Mouse (Mus musculus) retina, adult 2 months (tissue): ENCODE measurements around the gene Myo9b.
"Not testable (repeated sequence)": the region's sequence is repeated elsewhere in the genome, so short reads cannot be mapped to it uniquely, and the experiment has no call there.

Experiments
- DNase-seq: peaks from one replicate; pipeline ENCODE4 v3.0.0-alpha.2; 2012; ENCODE audit warnings: low read depth, low spot score

Gene Myo9b

DNA sequence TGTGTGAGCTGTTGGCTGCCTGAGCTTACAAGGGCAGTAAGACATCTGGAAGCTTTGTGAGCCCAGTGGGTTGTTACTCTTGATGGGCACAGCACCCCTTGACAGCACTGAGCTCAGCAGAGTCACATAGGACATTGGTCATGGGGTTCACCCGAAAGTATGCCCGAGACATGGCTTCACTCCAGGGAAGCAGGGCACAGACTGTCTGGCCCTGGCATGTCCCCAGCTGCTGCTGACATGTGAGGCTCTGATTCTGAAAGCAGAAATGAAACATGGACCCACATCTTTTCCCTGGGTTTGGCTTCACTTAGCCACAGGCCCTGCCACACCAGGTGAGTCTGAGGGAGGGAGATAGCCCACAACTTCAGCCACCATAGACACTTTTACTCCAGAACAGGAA, 24.3 kb downstream of the Myo9b start:
- DNase-seq: no peak

DNA sequence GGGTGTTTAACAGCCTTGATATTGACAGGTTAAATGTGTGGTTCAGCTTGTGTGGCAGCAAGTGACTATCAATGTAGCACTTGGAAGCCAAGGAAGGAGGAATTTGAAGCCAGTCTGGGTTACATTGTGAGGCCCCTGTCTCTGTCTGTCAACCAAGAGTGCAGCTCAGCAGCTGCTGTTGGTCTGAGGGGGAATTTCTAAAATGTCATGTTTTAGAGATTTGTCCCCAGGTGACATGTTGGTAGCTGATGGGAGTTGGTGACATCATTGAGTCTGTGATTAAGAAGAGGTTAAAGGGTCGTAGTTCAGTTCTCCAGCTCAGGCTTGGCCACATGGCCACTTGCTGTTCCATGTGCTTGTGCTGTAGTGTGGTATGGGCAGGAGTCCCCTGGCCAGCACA, 24.9 kb downstream of the Myo9b start:
- DNase-seq: no peak

DNA sequence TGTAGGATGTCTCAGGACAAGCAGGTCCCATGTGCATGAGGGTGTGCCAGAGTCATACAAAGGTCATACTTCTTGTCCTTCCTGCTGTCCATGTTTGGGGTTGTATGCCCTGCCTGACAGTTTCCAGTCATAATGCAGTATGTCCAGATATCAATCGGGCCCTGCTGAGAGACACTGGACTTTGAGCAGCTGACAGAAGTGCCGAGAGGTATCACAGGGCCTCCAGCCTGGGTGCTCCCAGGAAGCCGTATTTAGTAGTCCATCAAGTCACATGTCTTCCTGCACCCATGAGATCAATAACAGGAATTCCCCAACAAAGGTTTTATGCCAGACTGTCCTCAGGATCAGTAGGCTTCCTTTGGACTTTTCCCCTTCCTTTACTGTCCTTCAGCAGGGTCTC, 27.2 kb downstream of the Myo9b start:
- DNase-seq: no peak

DNA sequence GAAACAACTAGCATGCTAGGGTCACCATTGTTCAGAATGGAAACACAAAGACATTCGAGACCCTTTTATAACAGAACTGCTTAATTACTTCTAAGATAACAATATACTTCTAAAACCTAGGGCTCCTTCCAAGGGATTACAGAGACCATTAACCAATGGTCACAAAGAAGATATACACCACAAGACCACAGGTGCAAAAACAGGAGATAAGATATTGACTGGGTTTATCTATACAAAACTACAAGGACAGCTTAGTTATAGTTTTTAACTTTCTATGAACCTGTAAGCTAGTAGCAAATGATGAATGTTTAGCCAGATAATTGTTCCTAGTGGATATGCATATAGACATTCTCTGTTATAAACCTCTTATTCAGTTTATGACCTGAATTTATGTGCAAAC, 30.3 kb downstream of the Myo9b start:
- no peak for DNase-seq

DNA sequence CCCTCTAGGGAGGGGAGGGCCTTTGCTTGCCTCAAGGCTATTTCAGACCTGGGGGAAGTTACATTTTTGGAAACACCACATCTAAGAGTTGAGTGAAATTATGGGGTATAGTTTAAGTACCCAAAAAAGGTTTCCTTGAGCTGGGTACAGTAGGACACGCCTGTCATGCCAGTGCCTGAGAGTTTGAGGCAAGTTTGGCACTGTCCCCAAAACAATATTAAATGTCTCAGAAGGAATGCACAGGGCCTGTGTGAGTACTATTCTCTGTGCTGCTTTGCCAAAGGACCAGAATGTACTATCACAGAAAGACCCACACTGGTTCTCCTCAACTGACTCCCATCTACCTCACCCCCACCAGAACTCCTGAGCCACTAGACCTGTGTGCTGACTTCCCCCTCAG, 31.1 kb downstream of the Myo9b start:
- DNase-seq: no peak

DNA sequence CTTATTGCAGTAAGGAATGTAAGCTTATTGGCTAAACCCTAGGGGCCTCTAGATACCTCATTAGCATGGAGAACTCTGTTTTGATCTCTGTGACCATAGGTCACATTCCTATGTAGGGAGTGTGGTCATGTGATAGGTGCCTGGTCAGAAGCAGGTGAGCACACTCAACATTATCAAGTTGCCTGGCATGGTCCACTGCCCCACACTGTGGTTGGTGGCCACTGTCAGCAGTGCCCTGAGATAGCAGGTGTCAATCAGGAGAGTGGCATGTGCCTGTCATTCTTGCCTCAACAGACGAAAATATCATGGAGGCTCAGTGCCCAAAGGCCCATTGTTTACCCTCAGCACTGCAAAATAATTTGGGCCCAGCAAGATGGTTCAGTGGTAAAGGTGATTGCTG, 33.5 kb downstream of the Myo9b start:
- no peak for DNase-seq

DNA sequence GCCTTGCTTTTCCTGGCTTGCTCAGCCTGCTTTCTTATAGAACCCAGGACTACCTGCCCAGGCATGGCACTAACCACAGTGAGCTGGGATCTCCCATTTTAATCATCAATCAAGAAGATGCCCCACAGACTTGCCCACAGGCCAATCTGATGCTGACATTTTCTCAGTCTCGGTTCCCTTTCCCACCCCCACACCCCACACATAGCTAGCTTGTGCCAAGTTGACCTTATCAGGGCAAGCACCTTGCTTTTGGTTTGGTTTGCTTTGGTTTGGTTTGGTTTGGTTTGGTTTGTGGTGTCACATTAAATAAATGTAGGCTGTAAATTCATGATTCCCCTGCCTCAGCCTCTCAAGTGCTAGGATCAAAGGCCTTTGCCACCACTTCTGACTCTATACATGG, 34.9 kb downstream of the Myo9b start:
- no peak for DNase-seq

DNA sequence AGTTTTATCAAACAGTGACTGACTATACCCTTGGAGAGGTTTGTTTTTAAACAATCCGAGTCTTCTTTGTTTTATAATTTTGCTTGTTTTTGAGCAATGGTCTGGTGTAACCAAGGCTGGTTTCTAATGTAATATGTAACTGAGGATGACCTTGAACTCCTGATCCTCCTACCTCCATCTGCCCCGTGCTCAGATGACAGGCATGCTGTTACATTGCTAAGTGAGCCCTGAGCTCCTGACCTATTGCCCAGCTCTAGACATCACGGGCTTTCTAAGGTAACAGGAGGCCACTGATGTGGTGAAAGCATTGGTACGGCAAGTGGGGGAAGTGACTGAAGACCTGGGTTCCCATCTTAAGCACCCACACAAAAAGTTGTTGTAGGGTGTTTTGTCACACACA, 35.4 kb downstream of the Myo9b start:
- DNase-seq: no peak

DNA sequence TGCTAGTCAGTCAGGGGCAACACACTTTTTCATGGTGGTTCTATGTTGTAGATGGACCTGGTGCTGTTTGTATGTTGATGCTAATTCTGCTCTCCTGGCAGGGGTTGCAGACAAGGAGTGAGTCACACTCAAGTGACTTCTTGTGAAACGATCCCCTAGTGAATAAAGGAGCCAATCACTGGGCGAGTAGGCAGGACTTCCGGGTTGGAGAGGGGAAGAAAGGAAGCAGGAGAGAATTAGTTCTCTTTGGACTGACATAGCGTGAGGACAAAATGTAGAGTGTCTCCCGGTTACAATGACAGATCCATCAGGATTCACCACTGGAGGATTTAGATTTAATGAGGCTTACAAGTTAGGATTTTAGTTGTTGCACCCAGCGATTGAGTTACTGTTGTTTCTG, 37.9 kb downstream of the Myo9b start:
- DNase-seq: no peak

DNA sequence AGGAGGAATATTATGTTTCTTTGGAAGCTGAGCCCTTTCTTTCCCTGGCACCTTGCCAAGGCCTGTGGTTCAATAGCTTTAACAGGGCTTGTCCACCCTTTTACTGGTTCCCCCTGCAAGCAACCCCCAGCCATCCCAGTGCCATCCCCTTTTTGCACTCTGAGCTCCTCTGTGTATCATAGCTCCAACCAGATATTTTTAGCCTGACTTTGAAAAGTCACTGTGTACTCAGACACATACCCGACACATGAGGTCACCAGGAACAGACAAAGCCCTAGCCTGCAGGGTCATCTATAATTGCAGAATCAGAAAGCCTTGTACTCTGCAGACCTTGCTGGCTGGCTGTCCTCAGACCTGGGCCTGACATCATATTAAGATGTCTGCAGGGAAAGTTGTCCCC, 40.2 kb downstream of the Myo9b start:
- DNase-seq: no peak

DNA sequence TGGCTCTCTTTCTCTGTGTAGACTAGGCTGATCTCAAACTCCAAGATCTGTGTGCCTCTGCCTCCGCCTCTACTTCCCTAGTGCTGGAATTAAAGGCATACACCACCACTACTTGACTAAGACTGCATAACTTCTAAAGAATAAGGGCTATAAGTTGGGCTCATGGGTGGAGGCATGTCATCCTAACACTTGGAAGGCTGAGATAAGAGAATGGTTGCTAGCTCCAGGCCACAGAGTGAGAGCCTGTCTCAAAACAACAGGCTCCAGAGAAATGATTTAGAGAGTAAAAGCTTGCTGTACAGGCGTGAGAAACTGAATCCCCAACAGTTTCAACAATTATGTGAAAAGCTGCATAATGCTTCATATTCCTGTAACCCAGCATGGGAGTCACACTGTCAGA, 41.4 kb downstream of the Myo9b start:
- no peak for DNase-seq

DNA sequence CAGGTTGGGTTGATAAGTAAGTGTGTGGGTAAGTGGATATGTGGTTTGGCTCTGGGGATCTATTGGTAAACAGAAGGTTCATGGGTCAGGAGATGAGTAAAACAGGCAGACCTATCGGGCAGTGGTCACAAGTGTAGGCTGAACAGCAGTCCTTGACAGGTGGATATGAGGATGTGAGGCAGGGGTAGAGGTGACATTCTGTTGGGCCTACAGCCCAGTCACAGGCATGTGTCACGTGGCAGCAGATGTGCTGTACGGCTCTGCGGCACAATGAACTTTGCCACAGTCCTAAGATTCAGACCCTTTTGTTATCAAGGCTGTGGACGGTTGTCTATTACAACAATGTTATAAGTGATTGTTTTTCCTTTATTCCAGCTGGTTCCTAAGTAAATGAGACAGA, 43.5 kb downstream of the Myo9b start:
- DNase-seq: no peak

DNA sequence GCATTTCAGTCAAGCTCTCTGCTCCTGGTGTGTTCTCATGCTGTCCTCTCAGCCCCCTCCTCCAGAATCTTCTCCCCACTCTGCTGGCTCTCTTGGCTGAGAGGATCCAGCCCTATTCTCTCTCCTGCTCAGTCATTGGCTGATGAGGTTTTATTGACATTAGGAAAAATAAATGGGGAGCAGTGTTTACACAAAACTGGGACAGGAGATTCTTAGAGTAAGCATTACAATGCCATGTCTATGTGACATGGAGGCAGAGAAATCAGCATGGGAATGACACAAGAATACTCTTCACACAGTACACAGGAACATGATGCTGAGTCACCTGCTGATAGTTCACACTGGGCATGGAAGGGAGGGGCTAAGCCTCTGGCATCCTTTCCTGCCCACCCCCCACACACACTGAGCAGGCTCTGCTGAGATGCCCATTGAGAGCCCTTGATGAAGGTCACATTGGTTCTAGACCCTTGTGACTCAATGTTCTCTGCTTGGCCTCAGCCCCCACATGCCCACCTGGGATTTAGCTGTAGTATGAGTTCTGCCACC, 44.0 kb downstream of the Myo9b start:
- no peak for DNase-seq

DNA sequence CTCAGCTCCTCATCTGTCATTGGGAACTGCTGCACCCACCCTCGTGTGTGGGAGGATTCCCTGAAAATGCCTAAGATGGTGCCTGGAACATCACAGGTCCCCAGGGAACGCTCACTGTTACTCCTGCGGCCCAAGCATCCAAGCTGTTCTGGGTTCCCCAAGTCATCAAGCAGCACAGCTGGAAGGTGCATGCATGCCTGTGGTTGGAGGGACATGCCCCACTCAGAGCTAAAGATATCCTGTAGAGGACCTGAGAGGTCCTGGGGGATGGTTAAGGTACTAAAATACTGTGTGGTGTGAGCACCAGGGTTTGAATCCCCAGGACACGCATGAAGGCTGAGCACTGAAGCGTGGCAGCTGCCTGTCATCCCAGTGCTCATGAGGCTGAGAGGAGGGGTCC, 46.1 kb downstream of the Myo9b start:
- not testable (repeated sequence) for DNase-seq

DNA sequence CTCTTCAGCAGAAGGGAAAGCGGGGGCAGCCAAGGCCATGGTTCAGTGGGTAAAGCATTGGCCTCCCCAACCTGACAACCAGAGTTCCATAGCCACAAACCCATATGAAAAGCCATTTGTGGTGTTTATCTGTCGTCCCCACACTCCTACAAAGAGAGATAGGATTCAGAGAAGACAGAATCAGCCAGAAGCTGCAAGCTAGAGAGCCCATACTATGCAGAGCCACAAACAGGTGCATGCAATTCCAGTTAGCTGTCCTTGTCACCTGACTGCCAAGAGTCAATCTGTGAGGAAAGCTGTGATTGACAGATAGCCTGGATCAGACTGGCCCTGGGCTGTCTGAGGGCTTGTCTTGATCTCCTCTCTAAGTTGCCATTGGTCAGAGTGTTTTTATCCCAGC, 47.2 kb downstream of the Myo9b start:
- DNase-seq: not testable (repeated sequence)

DNA sequence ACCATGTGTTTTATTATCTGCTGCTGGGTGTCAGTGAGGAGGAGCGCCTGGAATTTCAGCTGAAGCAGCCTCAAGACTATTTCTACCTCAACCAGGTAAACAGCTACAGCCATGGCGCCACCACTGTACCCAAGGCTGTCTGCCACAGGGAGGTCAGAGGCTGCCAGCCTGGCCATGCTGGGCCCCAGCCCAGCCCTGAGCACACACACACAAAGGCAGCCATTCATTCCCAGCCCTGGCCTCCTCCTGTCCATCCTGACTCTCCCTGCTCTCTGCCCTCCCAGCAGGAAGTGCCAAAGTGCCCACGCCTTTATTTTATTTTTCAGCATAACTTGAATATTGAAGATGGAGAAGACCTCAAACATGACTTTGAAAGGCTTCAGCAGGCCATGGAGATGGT, 50.4 kb downstream of the Myo9b start:
- DNase-seq: no peak

DNA sequence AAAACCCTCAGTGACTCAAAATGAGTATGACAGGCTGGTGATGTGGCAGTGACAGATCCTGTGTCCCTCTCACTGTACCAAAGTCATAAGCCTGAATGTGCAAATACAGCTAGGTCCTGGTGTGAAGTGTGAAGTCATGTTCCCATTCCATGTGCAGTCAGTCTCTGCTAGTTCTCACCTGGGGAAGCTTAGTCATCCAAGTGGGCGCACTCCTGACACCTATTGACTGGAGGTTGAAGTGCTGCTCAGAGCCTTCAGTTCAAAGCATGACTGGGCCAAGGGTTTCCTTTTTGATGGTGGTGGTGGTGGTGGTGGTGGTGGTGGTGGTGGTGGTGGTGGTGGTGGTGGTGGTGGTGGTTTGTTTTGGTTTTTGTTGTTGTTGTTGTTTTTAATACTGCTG, 52.3 kb downstream of the Myo9b start:
- DNase-seq: no peak

DNA sequence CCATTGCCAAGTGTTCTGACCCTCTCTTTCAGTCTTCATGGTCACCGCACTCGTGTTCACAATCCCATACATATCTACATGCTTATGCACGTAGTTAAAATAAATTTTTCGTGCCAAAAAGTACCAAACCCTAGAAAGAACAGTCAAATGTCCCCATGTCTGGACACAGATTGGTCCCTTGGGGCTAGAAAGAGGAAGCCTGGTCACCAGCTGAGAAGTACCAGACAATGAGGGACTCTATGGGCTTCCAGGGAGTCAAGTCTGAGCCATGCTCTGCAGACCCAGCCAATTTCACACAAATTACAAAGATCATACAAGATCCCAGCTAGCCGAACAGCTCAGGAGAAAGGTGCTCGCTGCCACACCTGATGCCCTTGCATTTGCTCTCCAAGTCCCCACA, 65.3 kb downstream of the Myo9b start:
- DNase-seq: not testable (repeated sequence)

DNA sequence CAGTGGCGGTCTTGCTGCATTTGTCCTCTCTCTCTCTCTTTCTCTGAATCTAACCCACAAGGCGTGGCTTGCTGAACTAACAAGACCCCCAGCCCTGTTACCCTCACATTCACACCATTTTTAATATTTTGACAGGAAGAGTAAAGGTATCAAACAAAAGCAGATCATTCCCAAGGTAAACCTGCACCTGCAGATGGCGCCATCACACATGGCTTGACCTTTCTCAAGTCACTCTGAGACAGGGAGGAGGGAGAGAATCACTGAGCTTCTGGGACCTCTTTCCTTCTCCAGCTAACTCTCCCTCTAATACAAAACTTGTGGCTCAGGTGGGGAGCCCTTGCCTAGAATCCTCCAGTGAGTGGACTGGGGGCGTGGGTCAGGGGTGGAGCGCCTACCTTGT, 68.1 kb downstream of the Myo9b start:
- DNase-seq: no peak

DNA sequence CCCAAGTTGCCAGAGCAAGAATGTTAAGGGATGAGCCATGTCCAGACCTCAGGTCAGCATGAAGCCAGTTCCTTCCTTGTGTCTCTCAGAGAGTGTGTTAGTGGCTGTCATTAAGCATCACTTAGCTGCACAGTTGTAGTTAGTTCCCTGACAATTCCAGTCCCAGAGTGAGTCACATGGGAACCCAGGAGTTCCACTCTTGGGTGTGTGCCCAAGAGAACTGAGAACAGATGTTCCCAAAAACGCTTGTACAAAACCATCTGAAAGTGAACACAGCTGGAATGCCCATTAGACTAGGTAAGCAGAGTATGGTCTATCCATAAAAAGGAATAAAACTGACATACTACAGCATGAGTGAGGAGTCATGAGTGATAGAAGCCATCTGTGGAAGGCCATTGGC, 74.1 kb downstream of the Myo9b start:
- no peak for DNase-seq

DNA sequence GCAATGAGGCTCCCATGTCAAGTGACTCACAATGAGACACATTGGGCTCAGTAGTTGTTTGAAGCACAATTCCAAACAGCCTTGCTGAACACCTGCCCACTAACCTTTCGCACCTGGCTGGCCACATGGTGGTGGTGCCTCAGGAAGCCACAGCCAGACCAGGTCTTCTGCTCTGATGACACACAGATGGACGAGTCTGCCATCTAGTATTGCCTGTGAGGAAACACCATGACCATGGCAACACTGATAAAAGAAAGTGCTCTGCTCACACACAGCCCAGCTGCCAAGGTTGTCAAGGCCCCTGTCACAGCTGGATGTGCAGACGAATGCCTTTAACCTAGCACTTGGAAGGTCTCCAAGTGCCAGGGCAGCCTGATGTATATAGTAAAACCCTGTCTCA, 78.6 kb downstream of the Myo9b start:
- no peak for DNase-seq

DNA sequence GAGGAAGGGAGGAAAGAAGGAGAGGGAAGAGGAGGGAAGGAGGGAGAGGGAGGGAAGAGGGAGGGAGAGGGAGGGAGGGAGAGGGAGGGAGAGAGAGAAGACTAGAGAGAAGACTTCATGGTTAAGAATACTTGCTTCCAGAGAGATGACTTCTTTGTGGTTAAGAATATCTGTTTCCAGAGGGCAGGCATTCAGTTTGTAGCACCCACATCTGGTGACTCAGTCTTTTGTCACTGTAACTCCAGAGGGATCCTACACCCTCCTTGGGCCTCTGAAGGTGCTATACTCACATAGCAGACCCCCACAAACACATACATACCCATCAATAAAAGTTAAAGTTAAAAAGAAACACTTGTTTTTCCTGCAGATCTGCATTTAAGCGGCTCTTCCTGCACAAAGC, 79.0 kb downstream of the Myo9b start:
- DNase-seq: no peak

DNA sequence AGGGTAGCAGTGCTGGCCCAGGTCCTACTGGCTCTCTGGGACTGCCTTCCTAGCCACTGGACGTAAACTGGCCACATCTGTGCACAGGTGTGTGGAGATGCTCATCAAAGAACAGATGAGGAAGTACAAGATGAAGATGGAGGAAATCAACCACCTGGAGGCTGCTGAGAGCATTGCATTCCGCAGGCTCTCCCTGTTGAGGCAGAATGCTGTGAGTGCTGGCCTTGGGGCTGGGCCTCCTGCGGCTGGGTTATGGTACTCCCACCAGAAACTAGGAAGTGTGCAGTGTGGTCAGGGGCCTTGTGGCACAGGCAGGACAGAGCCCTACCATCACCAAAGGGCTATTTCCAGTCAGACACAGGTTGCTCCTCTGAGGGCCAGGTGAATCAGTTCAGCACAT, 85.5 kb downstream of the Myo9b start:
- no peak for DNase-seq

DNA sequence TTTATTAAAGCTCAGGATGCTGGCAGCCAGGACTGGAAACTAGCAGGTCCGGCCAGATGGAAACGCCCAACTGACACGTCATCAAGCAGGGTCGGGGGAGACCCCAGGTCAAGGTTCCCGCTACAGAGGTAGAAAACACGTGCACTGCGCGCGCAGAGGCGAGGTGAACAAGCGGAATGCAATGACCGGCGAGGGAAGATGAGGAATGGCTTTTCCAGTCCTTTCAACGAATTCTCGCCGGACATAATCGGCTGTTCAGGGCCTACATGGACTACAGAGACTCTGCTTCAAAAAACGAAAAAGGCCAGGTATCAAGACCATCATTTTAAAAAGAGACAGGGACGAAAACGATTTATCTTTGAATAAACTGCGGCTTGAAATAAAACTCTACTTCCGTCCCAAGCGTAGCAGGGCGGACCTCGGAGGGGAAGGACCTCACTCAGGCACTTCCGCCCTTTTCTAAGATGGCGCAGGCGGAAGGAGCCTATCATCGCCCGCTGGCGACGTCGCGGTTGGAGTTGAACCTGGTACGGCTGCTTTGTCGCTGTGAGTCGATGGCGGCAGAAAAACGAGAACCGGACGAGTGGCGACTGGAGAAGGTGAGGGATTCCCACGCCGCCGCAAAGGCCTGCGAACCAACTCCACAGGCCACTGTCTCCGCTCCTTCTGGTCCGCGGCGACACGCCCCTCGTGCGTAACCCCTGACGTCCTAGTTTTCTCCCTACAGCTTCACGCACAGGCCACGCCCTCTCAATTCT, 94.4 kb downstream of the Myo9b start, which contains the start of gene Use1:
Gene Use1 (plus strand): TSS at position 78 of the 758 bp plus-strand sequence.
- DNase-seq: peak; percentile 80
